Mouse (Mus musculus) spleen, adult 2 months (tissue): Measurements from ENCODE around the gene Ldb2.

Experiments used
- CTCF ChIP-seq: fragments of 200-500 bp; IDR thresholded peaks from 2 replicates; pipeline ENCODE4 v1.5.1; 2011; ENCODE audit warnings: mild to moderate bottlenecking, inconsistent platforms; ENCODE audit not compliant: insufficient read depth, insufficient read length, insufficient replicate concordance; ENCODE audit errors: extremely low read depth
- POLR2A ChIP-seq: fragments of 200-500 bp; IDR thresholded peaks from 2 replicates; pipeline ENCODE4 v1.6.1; 2011; ENCODE audit warnings: low read depth, low read length, inconsistent platforms

GRCm38 (mm10) chr5:44764911-44765310 is 34.6 kb downstream of the Ldb2 start:
- TF ChIP-seq CTCF (no peak), POLR2A (no peak)
